Mouse (Mus musculus): ENCODE data around the gene Rubcn.

The Rubcn gene

DNA sequence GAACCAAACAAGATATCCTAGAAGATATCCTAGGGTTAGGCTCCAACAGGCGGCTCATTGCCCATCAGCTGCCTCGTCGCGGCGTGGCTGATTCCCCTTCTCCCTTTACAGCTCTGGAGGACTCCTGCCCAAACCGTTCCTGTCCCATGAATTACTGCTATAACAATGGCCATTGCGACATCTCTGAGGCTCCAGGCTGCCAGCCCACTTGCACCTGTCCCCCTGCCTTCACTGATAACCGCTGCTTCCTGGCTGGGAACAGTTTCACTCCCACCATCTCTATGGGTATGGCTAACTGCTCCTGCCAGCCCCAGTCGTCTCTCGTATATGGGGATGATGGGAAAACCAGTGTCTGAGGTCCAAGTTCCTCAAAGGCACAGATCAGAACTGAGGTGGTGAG lies 100.9 kb downstream of the Rubcn start:
- no peak for DNase-seq (ENCODE audit: extremely low read depth, insufficient read length, low spot score)

Data from 3134 (cell line).